Mouse (Mus musculus): ENCODE results near the gene Mpl. TPM values are rescaled to one million over a fixed set of nuclear protein-coding genes. Genes with fewer than 3 reads are reported as not detected.

Mpl gene
- polyA plus RNA-seq (2012; ENCODE audit: insufficient read depth, low replicate concordance) = 425 and 2,158 TPM in 2 replicates

DNA sequence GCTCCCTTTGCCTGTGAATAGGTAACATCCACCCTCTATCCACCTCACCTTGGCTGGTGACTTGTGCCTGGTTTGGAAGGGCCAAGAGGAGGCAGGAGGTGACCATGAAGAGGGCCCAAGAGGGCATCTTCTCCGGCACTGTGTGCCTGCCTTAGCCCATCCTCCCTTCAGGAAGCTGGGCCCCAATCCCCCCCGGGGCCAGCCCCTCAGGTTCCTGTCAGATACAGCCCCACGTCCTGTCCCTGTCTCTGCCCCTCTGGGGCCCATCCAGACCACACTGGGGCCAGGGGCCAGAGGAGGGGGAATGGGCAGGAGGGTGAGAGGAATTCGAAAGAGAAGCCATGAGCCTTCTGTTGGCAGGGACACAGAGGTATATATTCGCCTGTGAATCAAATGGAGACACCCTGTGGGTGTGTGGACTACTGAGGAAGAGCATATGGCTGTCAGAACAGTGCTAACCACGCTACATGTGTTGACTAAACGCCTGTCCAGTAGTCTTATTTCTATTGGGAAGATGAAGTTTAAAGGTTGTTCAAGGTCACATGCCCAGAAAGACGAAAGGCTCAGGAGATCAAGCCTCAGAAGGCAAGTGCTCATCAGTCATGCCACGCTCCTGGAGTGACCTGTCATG, at the start of gene Mpl:
Mpl (minus strand) TSS at position 169 of the 631 bp plus-strand sequence.
- TF ChIP-seq GATA1 (IDR thresholded peaks at IDR 0.05; ENCODE audit: borderline replicate concordance, low read length) = no peak
- TF ChIP-seq FLI1 (IDR thresholded peaks at IDR 0.05; ENCODE audit: low read length) = no peak
- H3K4me3 ChIP-seq (replicated peaks) = peak within 1 kb of the TSS; percentile 95
- no peaks in the 10 kb centered on the region for H3K27me3 ChIP-seq (replicated peaks)

DNA sequence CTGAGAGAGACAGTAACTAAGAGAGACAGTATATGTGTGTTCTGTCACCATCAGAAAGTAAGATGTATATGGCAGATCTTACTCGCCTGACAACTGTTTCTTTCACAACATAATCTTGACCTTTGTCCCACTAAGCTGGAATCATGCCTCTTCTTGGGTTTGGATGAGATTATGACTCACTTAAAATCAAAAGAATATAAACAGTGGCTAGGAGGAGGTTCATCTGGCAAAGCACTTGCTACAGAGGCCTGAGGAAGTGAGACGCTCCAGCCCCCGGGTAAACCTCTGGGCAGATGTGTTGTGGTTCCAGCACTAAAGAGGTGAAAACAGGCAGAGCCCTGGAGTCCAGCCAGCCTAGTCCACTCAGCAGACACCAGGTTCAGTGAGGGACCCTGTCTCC, 48.2 kb upstream of the Mpl start:
- Histone ChIP-seq H3K4me3 (replicated peaks) (no peak overlapping the region), H3K27me3 (replicated peaks) (no peaks in the 10 kb centered on the region), H3K36me3 (replicated peaks; ENCODE audit: low read length) (peaks cover 86% of the 10 kb centered on the region), H3K4me1 (peaks cover 25% of the 10 kb centered on the region), H3K9me3 (no peaks in the 10 kb centered on the region)
- TF ChIP-seq GATA1 (IDR thresholded peaks at IDR 0.05; ENCODE audit: borderline replicate concordance, low read length) = no peak
- no peak for TF ChIP-seq FLI1 (IDR thresholded peaks at IDR 0.05; ENCODE audit: low read length)

More for the DNA sequence above, at the start of gene Mpl:
- Histone ChIP-seq H3K9me3 (no peaks in the 10 kb centered on the region), H3K4me1 (peaks cover 91% of the 10 kb centered on the region), H3K36me3 (replicated peaks; ENCODE audit: low read length) (peaks cover 57% of the 10 kb centered on the region)

DNA sequence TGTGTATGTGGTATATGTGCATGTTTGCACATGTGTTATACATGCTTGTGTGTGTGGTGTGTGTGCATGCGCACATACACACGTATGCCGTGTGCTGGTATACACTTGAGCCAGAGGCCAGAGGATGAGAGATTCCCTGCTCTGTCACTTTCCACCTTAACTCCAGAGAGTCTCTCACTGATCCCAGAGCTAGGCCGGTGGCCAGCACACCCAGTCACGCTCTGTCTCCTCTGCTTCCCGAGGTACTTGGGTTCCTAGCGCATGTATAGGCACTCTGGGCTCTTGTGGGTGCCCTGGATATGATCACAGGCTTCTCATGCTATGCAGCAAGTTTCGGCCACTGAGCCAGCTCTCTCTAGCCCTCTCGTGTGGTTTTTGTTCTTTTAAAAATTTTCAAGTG, 43.5 kb upstream of the Mpl start:
- TF ChIP-seq FLI1 (IDR thresholded peaks at IDR 0.05; ENCODE audit: low read length) = no peak
- TF ChIP-seq GATA1 (IDR thresholded peaks at IDR 0.05; ENCODE audit: borderline replicate concordance, low read length) = no peak
- H3K27me3 ChIP-seq (replicated peaks) = no peaks in the 10 kb centered on the region
- peak overlapping the region; percentile 62 for H3K4me3 ChIP-seq (replicated peaks)
- H3K9me3 ChIP-seq = no peaks in the 10 kb centered on the region
- peaks cover 75% of the 10 kb centered on the region for H3K36me3 ChIP-seq (replicated peaks; ENCODE audit: low read length)
- H3K4me1 ChIP-seq = peaks cover 49% of the 10 kb centered on the region

DNA sequence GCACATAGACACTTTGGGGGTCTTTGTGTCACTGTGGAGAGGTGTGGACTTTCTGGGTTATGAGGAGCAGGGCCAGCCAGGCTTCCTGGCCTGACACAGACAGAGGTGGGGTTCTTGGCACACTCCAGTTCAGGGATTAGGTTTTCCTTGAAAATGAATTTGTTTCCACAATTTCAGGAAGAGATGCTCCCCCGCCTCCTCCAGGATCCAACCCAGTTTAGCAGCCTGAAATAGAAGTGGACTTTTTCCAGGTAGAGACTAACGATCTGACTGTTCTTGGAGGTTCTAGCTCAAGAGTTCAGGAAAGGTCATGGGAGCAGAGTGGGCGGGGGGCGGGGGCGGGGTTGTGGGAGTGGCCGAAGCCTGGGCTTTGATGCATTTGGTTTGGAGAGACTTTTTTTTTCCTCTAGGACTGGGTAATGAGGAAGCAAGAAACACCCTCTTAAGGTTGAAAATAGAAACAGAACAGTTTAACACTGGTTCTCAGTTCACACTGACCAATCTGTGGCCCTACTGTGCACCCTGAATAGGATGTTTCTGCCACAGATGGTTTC, 42.9 kb upstream of the Mpl start:
- Histone ChIP-seq H3K4me3 (replicated peaks) (no peak overlapping the region), H3K4me1 (peaks cover 45% of the 10 kb centered on the region), H3K9me3 (no peaks in the 10 kb centered on the region), H3K36me3 (replicated peaks; ENCODE audit: low read length) (peaks cover 69% of the 10 kb centered on the region), H3K27me3 (replicated peaks) (no peaks in the 10 kb centered on the region)
- TF ChIP-seq FLI1 (IDR thresholded peaks at IDR 0.05; ENCODE audit: low read length) (no peak), GATA1 (IDR thresholded peaks at IDR 0.05; ENCODE audit: borderline replicate concordance, low read length) (no peak)

DNA sequence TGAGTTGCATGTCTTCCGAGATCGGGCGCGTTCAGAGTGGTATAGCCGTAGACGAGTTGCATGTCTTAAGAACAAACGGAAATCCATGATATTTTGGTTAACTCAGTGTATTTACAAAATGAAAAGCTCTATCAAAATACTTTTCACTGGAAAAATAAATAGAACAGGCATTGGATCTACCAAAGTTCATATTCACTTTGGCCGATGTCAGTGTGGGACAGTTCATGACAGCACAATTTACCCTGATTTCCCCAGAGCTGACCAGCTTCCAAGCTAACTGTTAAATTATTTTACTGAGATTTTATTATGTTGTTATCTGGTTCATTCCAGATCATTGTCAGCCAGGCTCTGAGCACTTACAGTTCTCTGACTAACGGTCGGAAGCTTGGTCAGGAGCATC, 33.1 kb upstream of the Mpl start:
- TF ChIP-seq FLI1 (IDR thresholded peaks at IDR 0.05; ENCODE audit: low read length) (no peak), GATA1 (IDR thresholded peaks at IDR 0.05; ENCODE audit: borderline replicate concordance, low read length) (no peak)
- no peaks in the 10 kb centered on the region for H3K9me3 ChIP-seq
- H3K4me3 ChIP-seq (replicated peaks) = no peak overlapping the region
- H3K36me3 ChIP-seq (replicated peaks; ENCODE audit: low read length) = peaks cover 49% of the 10 kb centered on the region
- peaks cover 46% of the 10 kb centered on the region for H3K4me1 ChIP-seq
- no peaks in the 10 kb centered on the region for H3K27me3 ChIP-seq (replicated peaks)

DNA sequence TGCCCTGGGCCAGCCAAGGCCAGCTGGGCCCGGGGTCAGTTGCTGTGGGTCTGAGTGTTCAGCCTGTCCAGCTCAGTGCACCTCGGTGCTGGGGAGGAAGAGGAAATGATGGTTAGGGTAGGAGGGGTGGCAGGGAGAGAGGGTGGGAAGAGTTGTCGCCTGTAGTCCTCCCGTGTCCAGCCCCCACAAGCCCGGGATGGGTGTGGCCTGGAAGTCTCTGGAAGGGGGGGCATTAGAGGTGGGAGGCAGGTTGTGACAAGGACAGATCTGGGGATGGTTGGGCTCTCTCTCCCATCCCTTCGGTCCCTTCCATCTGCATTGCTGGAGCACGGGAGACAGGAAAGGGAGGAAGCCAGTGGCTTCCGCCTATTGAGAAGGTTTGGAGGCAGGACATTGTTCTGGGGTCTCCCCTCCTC, 32.4 kb upstream of the Mpl start, which contains the start of gene Tie1:
Tie1 (minus strand) TSS at position 345 of the 416 bp plus-strand sequence.
- Histone ChIP-seq H3K4me3 (replicated peaks) (peak within 1 kb of the TSS; percentile 90), H3K9me3 (no peaks in the 10 kb centered on the region)
- TF ChIP-seq FLI1 (IDR thresholded peaks at IDR 0.05; ENCODE audit: low read length) (no peak), GATA1 (IDR thresholded peaks at IDR 0.05; ENCODE audit: borderline replicate concordance, low read length) (no peak)

DNA sequence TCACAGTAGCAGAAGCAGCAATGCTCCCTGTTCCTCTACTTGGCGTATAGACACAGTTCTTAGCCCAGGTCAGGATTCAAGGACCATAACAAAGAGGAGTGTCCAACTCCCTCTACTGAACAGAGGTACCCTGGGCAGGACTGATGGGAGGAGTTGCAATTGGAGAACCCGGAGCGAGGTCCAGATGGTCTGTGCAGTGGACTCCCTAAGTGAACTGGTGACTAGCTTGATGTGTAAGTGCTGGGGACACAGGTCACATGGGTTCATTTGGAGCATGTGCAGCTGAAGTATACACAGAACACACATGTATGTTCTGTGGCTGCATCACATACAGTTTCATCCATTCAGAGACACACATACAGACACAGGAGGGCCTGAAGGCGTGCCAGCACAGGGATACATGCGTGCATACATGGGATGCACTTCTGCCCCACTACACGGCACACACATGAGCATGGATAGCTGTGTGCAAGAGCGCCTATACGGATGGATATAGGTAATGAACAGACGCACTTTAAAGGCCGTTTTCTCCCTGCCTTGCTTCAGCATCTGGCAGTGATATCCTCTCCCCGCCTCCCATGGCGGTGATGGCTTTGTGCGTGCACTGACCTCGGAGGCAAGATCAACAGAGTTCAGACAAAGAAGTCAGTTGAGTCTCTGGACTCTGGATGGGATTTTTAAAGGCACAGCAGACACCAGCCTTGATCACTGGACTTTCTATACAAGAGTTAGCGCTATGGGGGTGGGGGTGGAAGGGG, 19.6 kb upstream of the Mpl start:
- Histone ChIP-seq H3K4me3 (replicated peaks) (peak overlapping the region; percentile 38), H3K9me3 (no peaks in the 10 kb centered on the region), H3K4me1 (peaks cover 95% of the 10 kb centered on the region), H3K27me3 (replicated peaks) (no peaks in the 10 kb centered on the region), H3K36me3 (replicated peaks; ENCODE audit: low read length) (peaks cover 100% of the 10 kb centered on the region)
- TF ChIP-seq GATA1 (IDR thresholded peaks at IDR 0.05; ENCODE audit: borderline replicate concordance, low read length) = no peak
- no peak for TF ChIP-seq FLI1 (IDR thresholded peaks at IDR 0.05; ENCODE audit: low read length)

More for the DNA sequence above, 32.4 kb upstream of the Mpl start, which contains the start of gene Tie1:
- Histone ChIP-seq H3K27me3 (replicated peaks) (no peaks in the 10 kb centered on the region), H3K36me3 (replicated peaks; ENCODE audit: low read length) (peaks cover 55% of the 10 kb centered on the region), H3K4me1 (peaks cover 53% of the 10 kb centered on the region)

DNA sequence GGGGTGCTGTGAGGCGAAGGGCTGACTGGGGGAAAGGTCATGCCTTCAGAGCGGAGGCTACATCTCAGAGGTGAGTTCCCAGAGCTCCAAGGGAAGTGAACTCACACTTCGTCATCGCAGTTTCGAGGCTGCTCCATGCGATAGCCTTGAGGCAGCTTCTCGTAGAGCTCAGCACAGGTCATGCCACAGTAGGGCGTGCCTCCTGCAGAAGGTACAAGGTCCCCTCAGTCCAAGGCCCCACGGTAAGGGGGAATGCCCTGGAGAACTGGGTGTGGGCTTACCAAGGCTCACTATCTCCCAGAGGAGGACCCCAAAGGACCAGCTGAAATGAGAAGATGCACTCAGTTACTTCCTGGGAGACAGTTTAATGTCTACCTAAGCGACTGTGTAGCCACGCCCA, 15.4 kb upstream of the Mpl start:
- Histone ChIP-seq H3K4me3 (replicated peaks) (no peak overlapping the region), H3K9me3 (no peaks in the 10 kb centered on the region), H3K36me3 (replicated peaks; ENCODE audit: low read length) (peaks cover 97% of the 10 kb centered on the region), H3K4me1 (peaks cover 98% of the 10 kb centered on the region), H3K27me3 (replicated peaks) (no peaks in the 10 kb centered on the region)
- TF ChIP-seq GATA1 (IDR thresholded peaks at IDR 0.05; ENCODE audit: borderline replicate concordance, low read length) = no peak
- TF ChIP-seq FLI1 (IDR thresholded peaks at IDR 0.05; ENCODE audit: low read length) = no peak

DNA sequence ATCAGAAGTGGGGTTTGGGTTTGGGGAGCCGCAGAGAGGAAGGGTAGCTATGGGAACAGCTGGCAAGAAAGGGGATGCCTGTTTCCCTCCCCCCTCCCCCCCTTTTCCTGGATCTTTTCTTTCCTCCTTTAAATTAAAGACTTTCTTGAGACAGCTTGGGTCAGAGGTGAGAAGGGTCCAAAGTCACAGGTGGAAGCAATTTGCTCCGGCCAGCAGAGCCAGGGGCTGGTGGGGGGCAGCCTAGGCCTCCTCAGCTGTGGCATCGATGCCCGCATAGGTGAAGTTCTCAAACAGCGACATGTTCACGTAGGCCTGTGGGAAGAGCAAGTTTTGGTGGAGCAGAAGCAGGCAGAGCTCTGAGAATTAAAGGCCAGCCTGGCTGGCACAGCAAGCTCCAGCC, 14.0 kb upstream of the Mpl start:
- peaks cover 98% of the 10 kb centered on the region for H3K4me1 ChIP-seq
- peaks cover 95% of the 10 kb centered on the region for H3K36me3 ChIP-seq (replicated peaks; ENCODE audit: low read length)
- H3K27me3 ChIP-seq (replicated peaks) = no peaks in the 10 kb centered on the region
- TF ChIP-seq GATA1 (IDR thresholded peaks at IDR 0.05; ENCODE audit: borderline replicate concordance, low read length) = no peak
- no peak for TF ChIP-seq FLI1 (IDR thresholded peaks at IDR 0.05; ENCODE audit: low read length)
- H3K4me3 ChIP-seq (replicated peaks) = no peak overlapping the region
- H3K9me3 ChIP-seq = no peaks in the 10 kb centered on the region
